Mouse (Mus musculus) kidney, embryonic 15.5 days (tissue): Measurements from ENCODE around the gene Chrna9. TPM values are rescaled to one million over a fixed set of nuclear protein-coding genes. Genes with fewer than 3 reads are reported as not detected.

Experiments used
- ATAC-seq: fragments of 200-750 bp; cut with Nextera tagmentation; replicated peaks from 2 replicates; pipeline ENCODE4 v1.8.0; 2017; ENCODE audit warnings: moderate TSS enrichment; ENCODE audit not compliant: low FRiP score
- H3K27ac ChIP-seq: fragments of 300-500 bp; sonication (generic); 2 replicates; pipeline ENCODE4 v1.5.1; 2015; ENCODE audit warnings: mild to moderate bottlenecking, inconsistent platforms
- H3K27me3 ChIP-seq: fragments of 300-500 bp; sonication (generic); 2 replicates; pipeline ENCODE4 v1.6.1; 2015; ENCODE audit warnings: inconsistent platforms
- H3K36me3 ChIP-seq: fragments of 300-500 bp; sonication (generic); 2 replicates; pipeline ENCODE4 v1.6.1; 2015; ENCODE audit warnings: inconsistent platforms
- H3K4me1 ChIP-seq: fragments of 300-500 bp; sonication (generic); 2 replicates; pipeline ENCODE4 v1.6.1; 2015; ENCODE audit warnings: inconsistent platforms
- H3K4me2 ChIP-seq: fragments of 300-500 bp; sonication (generic); 2 replicates; pipeline ENCODE4 v1.6.1; 2015; ENCODE audit warnings: moderate library complexity, mild to moderate bottlenecking, inconsistent platforms
- H3K4me3 ChIP-seq: fragments of 300-500 bp; sonication (generic); replicated peaks from 2 replicates; pipeline ENCODE4 v1.5.1; 2015; ENCODE audit warnings: mild to moderate bottlenecking, inconsistent platforms
- H3K9ac ChIP-seq: fragments of 300-500 bp; sonication (generic); 2 replicates; pipeline ENCODE4 v1.6.1; 2015; ENCODE audit warnings: mild to moderate bottlenecking, inconsistent platforms
- H3K9me3 ChIP-seq: fragments of 300-500 bp; sonication (generic); replicated peaks from 2 replicates; pipeline ENCODE4 v1.6.1; 2016; ENCODE audit warnings: inconsistent platforms
- WGBS: fragments of 180-500 bp; shearing (Covaris S2); methylation state at CpG from one replicate; pipeline ENCODE4 v1.1.7; 2015; ENCODE audit warnings: mixed read lengths; 5-methylcytosine and 5-hydroxymethylcytosine counted together
- polyA plus RNA-seq: library from polyadenylated mRNA; unstranded; fragments of >200 nt; fragmentation: Nextera tagmentation; extraction: Ambion mirVana; gene quantifications from 2 replicates; pipeline ENCODE4 v1.2.1, GENCODE M21; 2015

Chrna9 gene
- polyA plus RNA-seq, 1 experiment from 2014 or later: 0.55 TPM

DNA sequence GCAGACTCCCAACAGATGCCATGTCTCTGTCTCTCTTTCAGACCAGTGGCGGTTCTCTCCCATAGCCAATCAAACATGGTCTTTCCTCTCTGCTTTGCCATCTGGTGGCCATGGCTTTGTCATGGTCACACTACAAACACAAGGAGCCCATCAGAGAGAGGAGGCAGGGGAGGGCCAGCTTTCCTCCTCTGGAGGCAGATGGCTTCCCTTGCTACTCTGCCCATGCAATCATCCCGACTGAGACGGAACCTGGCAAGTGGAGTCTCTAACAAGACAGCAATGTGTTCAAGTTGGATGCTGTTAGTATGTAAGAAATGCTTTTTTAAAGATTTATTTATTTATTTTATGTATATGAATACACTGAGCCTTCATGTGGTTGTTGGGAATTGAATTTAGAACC, 14.8 kb upstream of the Chrna9 start:
- Histone ChIP-seq H3K36me3 (no peaks in the 10 kb centered on the region), H3K4me2 (no peak overlapping the region), H3K9ac (no peak overlapping the region), H3K4me1 (0 out of 2 replicates have a peak, but pooled peaks cover 5% of the 10 kb centered on the region), H3K4me3 (no peak overlapping the region), H3K9me3 (no peaks in the 10 kb centered on the region), H3K27me3 (no peaks in the 10 kb centered on the region), H3K27ac (no peak overlapping the region)
- 96% methylated on average over 3 of the region's 3 CpGs for WGBS
- ATAC-seq: no peak

DNA sequence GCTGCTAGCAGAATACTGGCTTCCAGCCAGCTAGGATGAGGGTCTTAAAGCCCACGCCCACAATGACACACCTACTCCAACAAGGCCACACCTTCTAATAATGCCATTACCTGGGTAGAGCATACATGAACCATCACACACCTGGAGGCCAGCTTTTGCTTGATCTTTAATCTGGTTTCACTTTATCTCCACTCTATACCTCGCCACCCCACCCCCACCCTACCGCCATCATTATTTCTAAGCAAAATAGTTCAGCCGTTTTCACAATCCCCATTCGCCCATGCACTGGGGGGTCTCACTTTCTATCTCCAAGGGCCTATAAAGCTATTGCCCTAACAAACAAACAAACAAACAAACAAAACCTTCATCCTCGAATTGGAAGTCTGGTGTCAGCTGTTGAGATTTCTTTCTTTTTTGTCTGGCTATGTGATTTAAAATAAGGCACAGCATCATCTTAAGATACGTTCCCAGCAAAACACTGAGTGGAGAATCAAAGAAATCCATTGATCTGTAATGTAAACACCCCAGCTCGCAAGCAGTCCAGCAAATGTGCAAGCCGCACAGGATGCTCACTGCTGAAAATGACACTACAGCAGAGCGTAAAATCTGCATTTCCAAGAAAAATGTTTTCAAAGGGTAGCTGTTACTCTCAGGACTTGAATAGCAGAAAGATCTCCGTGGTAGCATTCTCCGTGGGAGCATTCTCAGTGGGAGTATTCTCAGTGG, 13.9 kb upstream of the Chrna9 start:
- 81% methylated on average over 12 of the region's 12 CpGs for WGBS
- H3K27ac ChIP-seq: no peak overlapping the region
- 0 out of 2 replicates have a peak, but pooled peaks cover 5% of the 10 kb centered on the region for H3K4me1 ChIP-seq
- no peak overlapping the region for H3K4me3 ChIP-seq
- no peak overlapping the region for H3K9ac ChIP-seq
- no peak overlapping the region for H3K4me2 ChIP-seq
- H3K36me3 ChIP-seq: no peaks in the 10 kb centered on the region
- no peak for ATAC-seq
- no peaks in the 10 kb centered on the region for H3K9me3 ChIP-seq
- no peaks in the 10 kb centered on the region for H3K27me3 ChIP-seq

DNA sequence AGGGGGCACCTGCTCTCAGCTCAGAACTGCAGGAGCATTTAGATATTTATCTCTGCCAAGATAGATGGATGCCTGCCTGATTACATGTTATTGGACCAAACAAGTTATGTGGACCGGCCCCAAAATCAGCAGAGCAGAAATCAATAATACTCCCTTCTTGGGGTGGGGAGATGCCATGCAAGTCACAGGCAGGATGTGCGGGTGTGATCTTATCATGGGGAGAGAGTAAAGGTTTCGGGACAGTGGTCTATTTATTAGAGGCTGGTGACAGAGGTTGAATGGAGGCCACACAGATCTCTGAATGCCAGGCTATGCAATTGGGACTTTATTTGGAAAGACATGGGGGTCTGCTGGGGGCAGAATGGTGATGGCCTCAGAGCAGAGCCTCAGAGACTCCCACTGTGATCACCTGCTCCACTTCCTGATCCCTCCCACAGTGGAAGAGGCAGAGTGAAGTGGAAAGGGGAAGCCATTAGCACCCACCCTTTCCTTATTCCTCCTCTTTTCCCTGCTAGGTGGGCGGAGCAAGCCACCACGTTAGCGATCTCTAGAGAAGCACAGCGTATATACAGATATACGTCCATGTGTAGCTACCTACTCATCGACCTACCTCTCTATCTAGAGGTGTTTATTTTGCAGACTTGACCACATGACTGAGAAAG, 13.1 kb upstream of the Chrna9 start:
- Histone ChIP-seq H3K27me3 (no peaks in the 10 kb centered on the region), H3K36me3 (no peaks in the 10 kb centered on the region), H3K9ac (no peak overlapping the region), H3K4me3 (no peak overlapping the region), H3K4me1 (0 out of 2 replicates have a peak, but pooled peaks cover 5% of the 10 kb centered on the region), H3K9me3 (no peaks in the 10 kb centered on the region), H3K4me2 (no peak overlapping the region), H3K27ac (no peak overlapping the region)
- 68% methylated on average over 9 of the region's 9 CpGs for WGBS
- ATAC-seq: no peak

DNA sequence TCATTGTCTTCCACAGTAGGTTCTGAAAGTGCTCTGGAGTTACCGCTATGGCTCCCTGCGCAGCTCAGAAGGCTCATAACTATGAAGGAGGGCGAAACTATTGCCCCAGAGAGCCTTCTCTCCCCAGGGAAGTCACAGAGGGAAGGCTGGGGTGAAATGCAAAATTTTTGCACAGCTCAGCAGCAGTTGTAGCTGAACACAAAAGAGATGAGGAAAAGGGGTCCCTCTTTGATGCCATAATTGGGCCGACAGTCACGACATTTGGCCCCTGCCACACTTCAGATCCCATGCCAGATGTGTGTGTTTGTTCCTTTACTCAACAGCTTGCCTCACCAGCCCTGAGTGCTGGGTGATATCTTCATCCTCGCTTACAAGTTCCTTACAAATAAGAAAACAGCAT, 8.1 kb upstream of the Chrna9 start:
- Histone ChIP-seq H3K4me3 (no peak overlapping the region), H3K9ac (no peak overlapping the region), H3K4me2 (no peak overlapping the region), H3K9me3 (no peaks in the 10 kb centered on the region), H3K36me3 (no peaks in the 10 kb centered on the region), H3K4me1 (peaks cover under 1% of the 10 kb centered on the region; the same call in 1 of the 2 replicates), H3K27me3 (no peaks in the 10 kb centered on the region), H3K27ac (no peak overlapping the region)
- ATAC-seq: no peak
- whole genome bisulfite sequencing: 81% methylated on average over 6 of the region's 6 CpGs

DNA sequence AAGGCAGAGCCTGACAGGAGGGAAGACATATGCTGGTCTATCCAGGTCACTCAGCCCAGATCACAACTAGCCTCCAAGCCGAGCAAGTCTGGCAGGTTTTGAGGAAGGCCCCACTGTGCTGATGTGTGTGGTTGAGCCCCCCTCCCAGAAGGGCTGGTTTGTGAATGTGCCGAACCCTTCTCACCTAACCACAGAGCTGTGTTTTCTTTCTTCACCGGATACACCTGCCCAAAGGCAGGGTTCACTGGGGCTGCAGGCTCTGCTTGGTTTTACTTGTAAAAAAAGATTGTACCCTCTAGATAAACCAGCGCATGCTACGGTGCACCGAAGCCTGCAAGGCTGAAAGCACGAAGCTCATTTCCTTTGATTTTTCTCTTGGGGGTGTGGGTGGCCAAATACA, 5.6 kb upstream of the Chrna9 start:
- no peak overlapping the region for H3K4me3 ChIP-seq
- no peak overlapping the region for H3K4me2 ChIP-seq
- no peaks in the 10 kb centered on the region for H3K36me3 ChIP-seq
- no peak overlapping the region for H3K9ac ChIP-seq
- no peaks in the 10 kb centered on the region for H3K9me3 ChIP-seq
- no peaks in the 10 kb centered on the region; the same call in 1 of the 2 replicates for H3K4me1 ChIP-seq
- H3K27ac ChIP-seq: no peak overlapping the region
- ATAC-seq: no peak
- no peaks in the 10 kb centered on the region for H3K27me3 ChIP-seq
- WGBS: 46% methylated on average over 7 of the region's 7 CpGs

DNA sequence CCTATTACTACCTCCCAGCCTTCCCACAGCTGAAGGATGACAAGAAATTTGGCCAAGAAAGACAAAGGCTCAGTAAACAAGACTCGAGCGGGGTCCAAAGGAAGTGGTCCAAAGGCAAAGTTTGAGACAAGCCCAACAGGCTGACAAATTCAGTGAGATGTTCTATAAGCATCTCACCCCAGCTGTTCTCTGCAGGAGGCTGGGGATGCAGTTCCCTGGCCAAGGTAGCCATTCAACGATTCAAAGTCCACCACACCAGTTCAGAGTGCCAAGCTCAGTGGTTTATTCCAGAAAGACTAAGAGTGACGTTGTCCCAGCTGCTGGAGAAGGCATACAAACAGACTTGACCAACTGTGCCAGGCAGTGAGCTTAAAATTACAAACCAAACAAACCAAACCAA, 4.5 kb upstream of the Chrna9 start:
- ATAC-seq: no peak
- H3K9ac ChIP-seq: no peak overlapping the region
- 71% methylated on average over 4 of the region's 4 CpGs for WGBS
- no peak overlapping the region for H3K4me2 ChIP-seq
- no peaks in the 10 kb centered on the region for H3K27me3 ChIP-seq
- H3K4me3 ChIP-seq: no peak overlapping the region
- H3K36me3 ChIP-seq: no peaks in the 10 kb centered on the region
- H3K4me1 ChIP-seq: no peaks in the 10 kb centered on the region; the same call in 1 of the 2 replicates
- H3K27ac ChIP-seq: no peak overlapping the region
- H3K9me3 ChIP-seq: no peaks in the 10 kb centered on the region

DNA sequence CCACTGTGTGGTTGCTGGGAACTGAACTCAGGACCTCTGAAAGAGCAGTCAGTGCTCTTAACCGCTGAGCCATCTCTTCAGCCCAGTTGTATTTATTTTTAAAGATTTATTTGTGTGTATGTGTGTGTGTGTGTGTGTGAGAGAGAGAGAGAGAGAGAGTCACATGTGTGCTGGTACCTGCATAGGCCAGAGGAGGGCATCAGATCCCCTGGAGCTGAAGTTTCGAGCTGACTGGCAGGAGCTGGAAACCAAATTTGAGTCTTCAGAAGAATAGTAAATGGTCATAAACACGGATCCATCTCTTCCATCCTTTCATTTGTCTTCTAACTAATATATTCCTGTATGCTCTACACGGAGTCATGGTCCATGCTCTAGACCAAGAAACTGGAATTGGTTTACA, 1.5 kb upstream of the Chrna9 start:
- no peak overlapping the region for H3K9ac ChIP-seq
- WGBS: 89% methylated on average over 4 of the region's 4 CpGs
- no peaks in the 10 kb centered on the region for H3K9me3 ChIP-seq
- peaks cover 3% of the 10 kb centered on the region; the same call in 1 of the 2 replicates for H3K4me1 ChIP-seq
- no peaks in the 10 kb centered on the region for H3K27me3 ChIP-seq
- no peak overlapping the region for H3K4me3 ChIP-seq
- H3K36me3 ChIP-seq: no peaks in the 10 kb centered on the region
- no peak overlapping the region for H3K27ac ChIP-seq
- no peak overlapping the region for H3K4me2 ChIP-seq
- ATAC-seq: no peak

DNA sequence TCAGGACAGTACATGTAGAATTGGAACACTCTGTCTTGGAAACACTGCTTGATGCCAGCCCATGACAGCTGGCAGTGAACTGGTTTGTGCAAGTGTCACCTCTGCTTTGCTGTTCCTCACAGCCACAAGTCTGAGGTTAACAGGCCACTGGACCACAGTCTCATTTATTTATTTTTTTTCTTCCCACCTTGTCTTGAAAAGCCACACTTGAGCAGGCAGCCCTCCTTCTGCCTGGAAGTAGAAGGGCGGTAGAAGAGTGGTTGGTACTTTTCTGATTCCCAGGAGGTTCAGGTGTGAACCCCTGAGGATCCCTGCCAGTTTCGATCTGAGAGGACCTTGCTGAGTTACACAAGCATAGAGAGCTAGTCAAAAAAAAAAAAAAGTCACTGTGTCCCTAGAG, 957 bp upstream of the Chrna9 start:
- ATAC-seq: no peak
- no peaks in the 10 kb centered on the region for H3K9me3 ChIP-seq
- 82% methylated on average over 2 of the region's 2 CpGs for WGBS
- H3K9ac ChIP-seq: no peak overlapping the region
- no peak overlapping the region for H3K27ac ChIP-seq
- peaks cover 3% of the 10 kb centered on the region; the same call in 1 of the 2 replicates for H3K4me1 ChIP-seq
- no peak overlapping the region for H3K4me2 ChIP-seq
- H3K27me3 ChIP-seq: no peaks in the 10 kb centered on the region
- no peaks in the 10 kb centered on the region for H3K36me3 ChIP-seq
- H3K4me3 ChIP-seq: no peak overlapping the region

DNA sequence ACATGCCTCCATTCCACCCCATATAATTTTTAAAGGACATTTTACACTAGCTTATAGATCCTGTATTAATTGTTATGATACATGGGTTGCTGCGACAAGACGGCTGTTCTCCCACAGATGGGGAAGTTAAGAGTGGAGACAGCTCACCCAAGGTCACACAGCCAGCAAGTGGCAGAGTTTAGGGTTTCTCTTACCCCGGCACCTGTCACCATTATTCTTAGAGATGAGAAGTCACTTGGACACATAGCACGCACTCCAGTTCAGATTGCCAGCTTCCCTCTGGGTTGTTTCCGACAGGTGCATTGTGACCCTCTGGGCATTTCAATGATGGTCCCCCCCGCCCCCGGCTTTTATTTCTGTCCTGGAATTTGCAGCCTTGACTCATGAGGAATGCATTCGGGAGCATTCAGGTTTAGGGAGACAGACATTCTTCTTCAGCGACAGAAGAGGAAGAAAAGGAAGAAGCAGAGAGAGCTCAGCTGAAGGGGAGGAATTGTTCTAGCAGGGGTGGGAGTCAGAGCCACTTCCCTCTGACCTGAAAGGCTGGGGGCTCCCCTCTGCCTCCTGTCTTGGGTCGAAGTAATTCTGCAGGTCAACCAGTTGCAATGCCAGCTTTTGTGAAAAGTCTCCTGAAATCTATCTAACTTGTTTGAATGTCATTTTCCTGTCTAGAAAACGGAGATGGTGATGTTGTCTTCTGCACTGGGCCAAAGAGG, 2.4 kb downstream of the Chrna9 start:
- Histone ChIP-seq H3K27me3 (no peaks in the 10 kb centered on the region), H3K4me1 (0 out of 2 replicates have a peak, but pooled peaks cover 3% of the 10 kb centered on the region), H3K4me3 (no peak overlapping the region), H3K27ac (no peak overlapping the region), H3K9ac (no peak overlapping the region), H3K36me3 (no peaks in the 10 kb centered on the region), H3K9me3 (no peaks in the 10 kb centered on the region), H3K4me2 (no peak overlapping the region)
- WGBS: 39% methylated on average over 11 of the region's 11 CpGs
- no peak for ATAC-seq

DNA sequence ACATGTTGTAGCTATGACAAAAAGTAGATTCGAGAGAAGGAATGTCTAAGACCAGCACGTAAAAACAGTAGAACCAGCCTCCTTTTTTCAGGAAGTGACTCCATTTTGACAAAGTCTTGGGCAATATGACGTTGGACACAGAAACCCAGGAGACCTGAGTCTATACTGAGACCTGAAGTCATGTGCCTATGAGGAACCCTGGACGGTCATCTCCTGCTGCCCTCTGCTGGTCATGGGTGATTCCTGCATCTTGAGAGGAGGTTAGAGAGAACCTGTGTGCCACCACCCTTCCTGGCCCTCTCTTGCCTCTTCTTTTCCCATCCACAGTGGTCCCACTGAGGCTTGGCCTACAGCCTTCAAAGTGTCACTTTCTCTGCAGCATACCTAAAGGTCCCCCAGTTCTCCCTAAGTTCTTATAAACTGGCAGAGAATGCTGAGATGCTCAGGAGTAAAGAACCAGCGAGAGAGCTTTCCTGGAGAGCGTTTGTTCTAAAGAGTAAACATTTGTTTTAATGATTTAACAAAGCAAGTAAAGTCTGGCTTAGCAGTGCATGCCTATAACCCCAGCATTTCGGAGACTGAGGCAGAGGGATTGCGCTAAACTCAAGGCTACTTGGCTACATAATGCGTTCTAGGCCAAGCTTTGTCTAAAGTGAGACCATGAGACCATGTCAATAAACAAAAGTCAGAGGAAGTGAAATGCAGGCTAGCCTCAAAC, 3.4 kb downstream of the Chrna9 start:
- no peak overlapping the region for H3K9ac ChIP-seq
- H3K4me3 ChIP-seq: no peak overlapping the region
- H3K4me2 ChIP-seq: no peak overlapping the region
- WGBS: 60% methylated on average over 9 of the region's 9 CpGs
- no peaks in the 10 kb centered on the region for H3K9me3 ChIP-seq
- H3K4me1 ChIP-seq: 0 out of 2 replicates have a peak, but pooled peaks cover 3% of the 10 kb centered on the region
- ATAC-seq: peak; percentile 75; the same call in 1 of the 2 replicates
- H3K27me3 ChIP-seq: no peaks in the 10 kb centered on the region
- H3K27ac ChIP-seq: no peak overlapping the region
- no peaks in the 10 kb centered on the region for H3K36me3 ChIP-seq

DNA sequence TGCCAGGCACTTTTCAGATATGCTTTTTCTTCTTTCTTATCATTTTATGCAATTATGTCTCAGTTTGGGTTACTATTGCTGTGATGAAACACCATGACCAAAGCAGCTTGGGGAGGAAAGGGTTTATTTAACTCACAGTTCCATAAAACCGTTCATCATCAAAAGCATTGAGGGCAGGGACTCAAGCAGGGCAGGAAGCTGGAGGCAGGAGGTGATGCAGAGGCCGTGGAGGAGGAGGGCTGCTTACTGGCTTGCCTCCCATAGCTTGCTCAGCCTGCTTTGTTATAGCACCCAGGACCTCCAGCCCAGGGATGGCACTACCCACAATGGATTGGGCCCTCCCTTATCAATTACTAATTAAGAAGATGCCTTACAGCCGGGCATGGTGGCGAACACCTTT, 6.4 kb downstream of the Chrna9 start:
- WGBS: 57% methylated on average over 4 of the region's 4 CpGs
- Histone ChIP-seq H3K27ac (no peak overlapping the region), H3K36me3 (no peaks in the 10 kb centered on the region), H3K4me3 (no peak overlapping the region), H3K27me3 (no peaks in the 10 kb centered on the region), H3K4me1 (0 out of 2 replicates have a peak, but pooled peaks cover 3% of the 10 kb centered on the region), H3K4me2 (no peak overlapping the region), H3K9ac (no peak overlapping the region), H3K9me3 (no peaks in the 10 kb centered on the region)
- no peak for ATAC-seq
